In genomic region chr9:115561207-115561606, GRCm38 (mm10) we compare ENCODE assay signal across 24 mouse cellular contexts.
DNase-seq lines count a peak whose midpoint lies in the region; ATAC-seq and TF ChIP-seq lines count a peak whose summit lies in the region.
"Had no signal": no experiment of that assay in that cellular context is flagged by ENCODE, and none has a peak within 500 bp of the region (broad histone marks: within the 10 kb centered on the region; RNA-seq: fewer than 3 reads in every experiment).

No protein-coding gene starts in this region.

- 8% methylated on average over 6 of the region's 6 CpGs for WGBS in spleen, adult 2 months
- WGBS in thymus, adult 2 months = 4% methylated on average over 6 of the region's 6 CpGs
- 94% methylated on average over 6 of the region's 6 CpGs for whole genome bisulfite sequencing in limb, embryonic 10.5 days

- H3K27me3 ChIP-seq in spleen, adult 2 months (ENCODE audit: control insufficient read depth, insufficient read depth, low read length) = no peaks in the 10 kb centered on the region
- no peaks in the 10 kb centered on the region; the same call in 1 of the 2 replicates for H3K27me3 ChIP-seq in thymus, adult 2 months (ENCODE audit: control insufficient read depth, insufficient read depth, low read length)
- H3K27me3 ChIP-seq in limb, embryonic 10.5 days (ENCODE audit: low read depth, poor library complexity, severe bottlenecking) = no peaks in the 10 kb centered on the region
- H3K27me3 ChIP-seq: heart, embryonic 13.5 days; hindbrain, embryonic 15.5 days; limb, embryonic 12.5 days; liver, embryonic 12.5 days; neural tube, embryonic 12.5 days; stomach, embryonic 15.5 days had no signal

- DNase-seq in spleen, adult 2 months (ENCODE audit: low read depth in 1 of 2, low spot score in 2 of 2) = peak; percentile 20 to 35
- no peak for DNase-seq in spleen, adult 12 weeks (ENCODE audit: low spot score)
- peak; percentile 82 for DNase-seq in thymus, adult 2 months
- DNase-seq in limb, embryonic 10.5 days (ENCODE audit: low spot score) = no peak
- DNase-seq in gastrocnemius, postnatal 10 days = no peak
- DNase-seq in left cerebral cortex, postnatal 14 days (ENCODE audit: low spot score in 2 of 2) = no peak
- DNase-seq: adrenal gland, postnatal 10 days; cerebellum, postnatal 25 days; heart, adult 11 months; heart, postnatal 36 days; kidney, postnatal 14 days; lung, adult 2 months; lung, postnatal 4 days had no signal

- no peak for TF ChIP-seq POLR2A in spleen, adult 2 months (IDR thresholded peaks at IDR 0.05; ENCODE audit: low read depth, low read length)
- 0 out of 2 replicates have a peak, but pooled peaks have one; percentile 31 for TF ChIP-seq POLR2A in thymus, adult 2 months (IDR thresholded peaks at IDR 0.05; ENCODE audit: control insufficient read depth, extremely low read depth, insufficient read depth, low read length, poor library complexity)

- no peaks in the 10 kb centered on the region for H3K9me3 ChIP-seq in limb, embryonic 10.5 days (replicated peaks)
- H3K9me3 ChIP-seq: hindbrain, embryonic 15.5 days; liver, embryonic 12.5 days; stomach, embryonic 15.5 days had no signal

- H3K27ac ChIP-seq in spleen, adult 2 months (ENCODE audit: insufficient read depth, low read length) = 0 out of 2 replicates have a peak overlapping the region, but pooled peaks have one; percentile 25
- no peak overlapping the region for H3K27ac ChIP-seq in thymus, adult 2 months (ENCODE audit: control insufficient read depth, insufficient read depth, low read length)
- no peak overlapping the region for H3K27ac ChIP-seq in limb, embryonic 10.5 days
- H3K27ac ChIP-seq: forebrain, embryonic 10.5 days; heart, embryonic 13.5 days; hindbrain, embryonic 15.5 days; layer of hippocampus, adult 2 months; left cerebral cortex, adult 2 months; limb, embryonic 12.5 days; liver, embryonic 12.5 days; neural tube, embryonic 12.5 days; stomach, embryonic 15.5 days had no signal

- intact Hi-C loops in left cerebral cortex, postnatal 14 days (cut with DNase I) = no loop called here

- H3K4me1 ChIP-seq in spleen, adult 2 months (ENCODE audit: control insufficient read depth, insufficient read depth, insufficient read length) = no peaks in the 10 kb centered on the region
- H3K4me1 ChIP-seq in thymus, adult 2 months (replicated peaks; ENCODE audit: control insufficient read depth, insufficient read depth, low read length) = peaks cover 15% of the 10 kb centered on the region
- peaks cover 27% of the 10 kb centered on the region for H3K4me1 ChIP-seq in limb, embryonic 10.5 days
- H3K4me1 ChIP-seq: heart, embryonic 13.5 days; liver, embryonic 12.5 days; neural tube, embryonic 12.5 days; stomach, embryonic 15.5 days had no signal

- 0 out of 4 replicates have a peak, but pooled peaks have one; percentile 17 to 25 for ATAC-seq in hematopoietic stem cell, adult 5-6 weeks (replicated peaks in 1 of 2; ENCODE audit: insufficient read depth in 1 of 2, low FRiP score in 2 of 2, low TSS enrichment in 1 of 2, low read depth in 1 of 2, poor library complexity in 2 of 2, severe bottlenecking in 2 of 2)
- ATAC-seq: intestine, postnatal 0 days; liver, embryonic 12.5 days had no signal

- TF ChIP-seq CTCF in spleen, adult 2 months (IDR thresholded peaks at IDR 0.05; ENCODE audit: extremely low read depth, insufficient read depth, insufficient read length, insufficient replicate concordance) = no peak
- no peak for TF ChIP-seq CTCF in thymus, adult 2 months (IDR thresholded peaks at IDR 0.05; ENCODE audit: borderline replicate concordance, control insufficient read depth, extremely low read depth, insufficient read depth, low read length, poor library complexity)

- no peak overlapping the region for H3K4me3 ChIP-seq in spleen, adult 2 months (ENCODE audit: extremely low read depth, insufficient read depth, insufficient read length)
- H3K4me3 ChIP-seq in thymus, adult 2 months (ENCODE audit: control insufficient read depth, insufficient read depth, low read length) = no peak overlapping the region
- H3K4me3 ChIP-seq in limb, embryonic 10.5 days = no peak overlapping the region
- H3K4me3 ChIP-seq: forebrain, embryonic 10.5 days; heart, embryonic 13.5 days; hindbrain, embryonic 15.5 days; layer of hippocampus, adult 2 months; left cerebral cortex, adult 2 months; limb, embryonic 12.5 days; liver, embryonic 12.5 days; neural tube, embryonic 12.5 days; stomach, embryonic 15.5 days had no signal

- no peaks in the 10 kb centered on the region for H3K36me3 ChIP-seq in spleen, adult 2 months (ENCODE audit: control insufficient read depth, insufficient read depth, low read length)
- no peaks in the 10 kb centered on the region for H3K36me3 ChIP-seq in thymus, adult 2 months (ENCODE audit: control insufficient read depth, insufficient read depth, low read length)
- no peaks in the 10 kb centered on the region for H3K36me3 ChIP-seq in limb, embryonic 10.5 days
- H3K36me3 ChIP-seq: forebrain, embryonic 10.5 days; heart, embryonic 13.5 days; hindbrain, embryonic 15.5 days; limb, embryonic 12.5 days; liver, embryonic 12.5 days; neural tube, embryonic 12.5 days; stomach, embryonic 15.5 days had no signal

Comparison
In these comparisons a context has a peak if more than half of its experiments do, and no peak if none do; other contexts are left out.
1. DNase-seq: peak in spleen, adult 2 months (2 of 2) and thymus, adult 2 months (single experiment); none in spleen, adult 12 weeks (single experiment), limb, embryonic 10.5 days (single experiment), gastrocnemius, postnatal 10 days (single experiment) and left cerebral cortex, postnatal 14 days (0 of 2).